Mouse (Mus musculus) cerebellum, adult 18-20 months (tissue): ENCODE data around the gene Olfr376.

Experiments
- DNase-seq, 2 experiments: peaks; one replicate each; pipeline ENCODE4 v3.0.0; 2021

The Olfr376 gene

GRCm38 (mm10) chr11:73370946-73371345 lies at the start of gene Olfr376:
Gene Olfr376 (plus strand): TSS chr11:73371246.
- no peak for DNase-seq

- no peak for DNase-seq
Measured at GRCm38 (mm10) chr11:73323906-73324830, 46.9 kb upstream of the Olfr376 start.

- DNase-seq: no peak
Measured at GRCm38 (mm10) chr11:73326485-73326886, 44.6 kb upstream of the Olfr376 start.

GRCm38 (mm10) chr11:73327361-73327760 lies 43.7 kb upstream of the Olfr376 start:
- DNase-seq: no peak

GRCm38 (mm10) chr11:73329442-73329841 lies 41.6 kb upstream of the Olfr376 start, which contains the start of the genes Aspa, Gm49340 and Spata22:
Gene Aspa (minus strand): TSS chr11:73329596.
Gene Gm49340 (plus strand): TSS chr11:73329741.
Gene Spata22 (plus strand): TSS chr11:73329741.
- DNase-seq: no peak

GRCm38 (mm10) chr11:73333357-73333756 lies 37.7 kb upstream of the Olfr376 start:
- DNase-seq: no peak

GRCm38 (mm10) chr11:73336919-73337318 lies 34.1 kb upstream of the Olfr376 start:
- DNase-seq: no peak

GRCm38 (mm10) chr11:73350483-73350882 lies 20.6 kb upstream of the Olfr376 start, which contains the start of gene Olfr20:
Gene Olfr20 (plus strand): TSS chr11:73350783.
- no peak for DNase-seq

GRCm38 (mm10) chr11:73395374-73395773 lies 24.3 kb downstream of the Olfr376 start:
- DNase-seq: no peak

GRCm38 (mm10) chr11:73399514-73399913 lies 28.5 kb downstream of the Olfr376 start, which contains the start of gene Olfr1:
Gene Olfr1 (minus strand): TSS chr11:73399614.
- no peak for DNase-seq
